Mouse (Mus musculus): ENCODE measurements around the gene Gm10719.
"Not testable (repeated sequence)": the region's sequence is repeated elsewhere in the genome, so short reads cannot be mapped to it uniquely, and the experiment has no call there.

The Gm10719 gene

DNA sequence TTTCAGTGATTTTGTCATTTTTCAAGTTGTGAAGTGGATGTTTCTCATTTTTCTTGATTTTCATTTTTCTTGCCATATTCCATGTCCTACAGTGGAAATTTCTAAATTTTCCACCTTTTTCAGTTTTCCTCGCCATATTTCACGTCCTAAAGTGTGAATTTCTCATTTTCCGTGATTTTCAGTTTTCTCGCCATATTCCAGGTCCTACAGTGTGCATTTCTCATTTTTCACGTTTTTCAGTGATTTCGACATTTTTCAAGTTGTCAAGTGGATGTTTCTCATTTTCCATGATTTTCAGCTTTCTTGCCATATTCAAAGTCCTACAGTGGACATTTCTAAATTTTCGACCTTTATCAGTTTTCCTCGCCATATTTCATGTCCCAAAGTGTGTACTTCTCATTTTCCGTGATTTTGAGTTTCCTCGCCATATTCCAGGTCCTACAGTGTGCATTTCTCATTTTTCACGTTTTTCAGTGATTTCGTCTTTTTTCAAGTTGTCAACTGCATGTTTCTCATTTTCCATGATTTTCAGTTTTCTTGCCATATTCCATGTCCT is 7.8 kb downstream of the Gm10719 start, which contains the start of gene Gm10717:
TSS of gene Gm10717 (plus strand) at position 506 of the 556 bp plus-strand sequence.
- ATAC-seq (ENCODE audit: low TSS enrichment) = not testable (repeated sequence)

- not testable (repeated sequence) for ATAC-seq (ENCODE audit: low TSS enrichment)
These were observed 8.4 kb downstream of the Gm10719 start for GRCm38 (mm10) chr9:3025653-3026052.

- not testable (repeated sequence) for ATAC-seq (ENCODE audit: low TSS enrichment)
These were observed 8.9 kb downstream of the Gm10719 start for GRCm38 (mm10) chr9:3026136-3026535.

GRCm38 (mm10) chr9:3026741-3027140 is 9.5 kb downstream of the Gm10719 start:
- ATAC-seq (ENCODE audit: low TSS enrichment) = not testable (repeated sequence)

DNA sequence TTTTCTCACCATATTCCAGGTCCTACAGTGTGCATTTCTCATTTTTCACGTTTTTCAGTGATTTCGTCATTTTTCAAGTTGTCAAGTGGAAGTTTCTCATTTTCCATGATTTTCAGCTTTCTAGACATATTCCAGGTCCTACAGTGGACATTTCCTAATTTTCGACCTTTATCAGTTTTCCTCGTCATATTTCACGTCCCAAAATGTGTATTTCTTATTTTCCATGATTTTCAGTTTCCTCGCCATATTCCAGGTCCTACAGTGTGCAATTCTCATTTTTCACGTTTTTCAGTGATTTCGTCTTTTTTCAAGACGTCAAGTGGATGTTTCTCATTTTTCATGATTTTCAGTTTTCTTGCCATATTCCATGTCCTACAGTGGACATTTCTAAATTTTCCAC is 10.0 kb downstream of the Gm10719 start:
- ATAC-seq (ENCODE audit: low TSS enrichment) = not testable (repeated sequence)

DNA sequence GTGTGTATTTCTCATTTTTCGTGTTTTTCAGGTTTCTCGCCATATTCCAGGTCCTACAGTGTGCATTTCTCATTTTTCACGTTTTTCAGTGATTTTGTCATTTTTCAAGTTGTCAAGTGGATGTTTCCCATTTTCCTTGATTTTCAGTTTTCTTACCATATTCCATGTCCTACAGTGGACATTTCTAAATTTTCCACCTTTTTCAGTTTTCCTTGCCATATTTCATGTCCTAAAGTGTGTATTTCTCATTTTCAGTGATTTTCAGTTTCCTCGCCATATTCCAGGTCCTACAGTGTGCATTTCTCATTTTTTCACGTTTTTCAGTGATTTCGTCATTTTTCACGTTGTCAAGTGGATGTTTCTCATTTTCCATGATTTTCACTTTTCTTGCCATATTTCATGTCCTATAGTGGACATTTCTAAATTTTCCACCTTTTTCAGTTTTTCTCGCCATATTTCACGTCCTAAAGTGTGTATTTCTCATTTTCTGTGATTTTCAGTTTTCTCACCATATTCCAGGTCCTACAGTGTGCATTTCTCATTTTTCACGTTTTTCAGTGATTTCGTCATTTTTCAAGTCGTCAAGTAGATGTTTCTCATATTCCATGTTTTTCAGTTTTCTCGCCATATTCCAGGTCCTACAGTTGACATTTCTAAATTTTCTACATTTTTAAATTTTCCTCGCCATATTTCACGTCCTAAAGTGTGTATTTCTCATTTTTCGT is 12.2 kb downstream of the Gm10719 start:
- not testable (repeated sequence) for ATAC-seq (ENCODE audit: low TSS enrichment)

GRCm38 (mm10) chr9:3030677-3031318 is 13.6 kb downstream of the Gm10719 start:
- not testable (repeated sequence) for ATAC-seq (ENCODE audit: low TSS enrichment)

DNA sequence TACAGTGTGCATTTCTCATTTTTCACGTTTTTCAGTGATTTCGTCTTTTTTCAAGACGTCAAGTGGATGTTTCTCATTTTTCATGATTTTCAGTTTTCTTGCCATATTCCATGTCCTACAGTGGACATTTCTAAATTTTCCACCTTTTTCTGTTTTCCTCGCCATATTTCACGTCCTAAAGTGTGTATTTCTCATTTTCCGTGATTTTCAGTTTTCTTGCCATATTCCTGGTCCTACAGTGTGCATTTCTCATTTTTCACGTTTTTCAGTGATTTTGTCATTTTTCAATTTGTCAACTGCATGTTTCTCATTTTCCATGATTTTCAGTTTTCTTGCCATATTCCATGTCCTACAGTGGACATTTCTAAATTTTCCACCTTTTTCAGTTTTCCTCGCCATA is 17.1 kb downstream of the Gm10719 start, which contains the start of gene Gm17535:
TSS of gene Gm17535 (plus strand) at position 301 of the 400 bp plus-strand sequence.
- ATAC-seq (ENCODE audit: low TSS enrichment) = not testable (repeated sequence)

- not testable (repeated sequence) for ATAC-seq (ENCODE audit: low TSS enrichment)
These were observed 19.4 kb downstream of the Gm10719 start, which contains the start of gene Gm10715 for GRCm38 (mm10) chr9:3036577-3036976. Gm10715 (plus strand) TSS chr9:3036877.

- ATAC-seq (ENCODE audit: low TSS enrichment) = not testable (repeated sequence)
These were observed 21.0 kb downstream of the Gm10719 start for GRCm38 (mm10) chr9:3038161-3038560.

Measured in frontal cortex, adult (tissue).